Mouse (Mus musculus): ENCODE measurements around the gene Gm10310. TPM values are rescaled to one million over a fixed set of nuclear protein-coding genes. Genes with fewer than 3 reads are reported as not detected.

Gene Gm10310
- 1 to 10 TPM in 1 of 2 experiments, under 1 TPM in 1; 0.16 to 1.0 TPM for polyA plus RNA-seq (2017; shearing (Covaris generic))

DNA sequence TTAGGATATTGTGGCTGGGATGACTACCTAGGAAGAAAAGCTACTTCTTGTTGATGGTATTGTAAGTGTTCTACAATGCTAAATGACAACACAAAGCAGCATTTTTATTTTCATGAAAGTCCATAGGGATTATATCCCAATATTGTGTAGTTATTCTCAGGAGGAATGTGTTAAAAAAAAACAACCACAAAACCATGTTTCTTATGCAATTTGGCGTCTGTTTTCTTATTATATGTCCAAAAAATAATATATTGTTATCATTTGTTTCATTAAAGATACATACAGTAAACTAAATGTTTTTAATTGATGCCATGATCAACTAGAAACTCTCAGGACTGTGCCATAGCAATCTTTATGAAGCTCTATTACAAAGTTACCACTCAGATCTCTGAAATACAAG is at the start of gene Gm10310:
TSS of gene Gm10310 (minus strand) at position 101 of the 400 bp plus-strand sequence.

DNA sequence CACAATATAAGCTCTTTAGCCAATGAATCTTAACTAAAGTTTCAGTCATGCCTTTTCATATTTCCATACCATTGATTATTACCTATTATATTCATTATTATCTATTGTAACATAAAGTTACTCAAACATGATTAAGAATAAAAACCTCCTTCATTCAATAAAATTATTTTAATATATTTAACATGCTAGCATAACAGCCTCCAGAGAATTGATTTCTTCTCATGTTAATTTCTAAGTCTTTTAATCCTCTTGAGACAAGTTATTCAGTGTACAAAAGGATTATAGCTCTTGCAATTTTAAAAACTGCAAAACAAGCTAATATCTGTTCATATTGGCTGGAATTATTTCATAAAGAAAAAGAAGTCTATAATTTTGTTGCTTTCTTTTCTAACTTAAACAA is 45.2 kb upstream of the Gm10310 start, which contains the start of gene Olfr821:
TSS of gene Olfr821 (plus strand) at position 301 of the 400 bp plus-strand sequence.

DNA sequence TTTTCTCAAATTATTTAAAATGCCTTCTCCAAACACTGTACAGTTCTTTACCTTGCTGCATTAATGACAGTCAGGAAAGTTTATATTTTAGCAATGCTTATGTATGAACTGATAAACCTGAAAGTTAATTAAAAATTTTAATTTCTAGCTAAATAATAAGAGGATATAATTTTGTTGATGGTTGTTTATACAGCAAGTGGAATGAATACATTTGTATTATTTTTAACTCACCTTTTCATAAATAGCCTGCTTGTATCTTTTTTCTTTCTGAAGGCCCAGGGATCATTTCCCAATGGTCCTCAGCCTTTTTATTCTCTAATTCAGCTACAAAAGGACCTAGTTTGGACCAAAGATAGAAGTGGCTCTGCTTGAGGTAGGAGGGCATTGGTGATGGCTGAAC is 27.5 kb upstream of the Gm10310 start, which contains the start of gene Olfr820:
TSS of gene Olfr820 (plus strand) at position 301 of the 400 bp plus-strand sequence.

DNA sequence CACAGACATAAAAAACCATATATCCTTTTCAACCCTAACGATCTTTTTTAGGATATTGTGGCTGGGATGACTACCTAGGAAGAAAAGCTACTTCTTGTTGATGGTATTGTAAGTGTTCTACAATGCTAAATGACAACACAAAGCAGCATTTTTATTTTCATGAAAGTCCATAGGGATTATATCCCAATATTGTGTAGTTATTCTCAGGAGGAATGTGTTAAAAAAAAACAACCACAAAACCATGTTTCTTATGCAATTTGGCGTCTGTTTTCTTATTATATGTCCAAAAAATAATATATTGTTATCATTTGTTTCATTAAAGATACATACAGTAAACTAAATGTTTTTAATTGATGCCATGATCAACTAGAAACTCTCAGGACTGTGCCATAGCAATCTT is 8.8 kb downstream of the Gm10310 start, which contains the start of gene Olfr247:
TSS of gene Olfr247 (minus strand) at position 101 of the 400 bp plus-strand sequence.

DNA sequence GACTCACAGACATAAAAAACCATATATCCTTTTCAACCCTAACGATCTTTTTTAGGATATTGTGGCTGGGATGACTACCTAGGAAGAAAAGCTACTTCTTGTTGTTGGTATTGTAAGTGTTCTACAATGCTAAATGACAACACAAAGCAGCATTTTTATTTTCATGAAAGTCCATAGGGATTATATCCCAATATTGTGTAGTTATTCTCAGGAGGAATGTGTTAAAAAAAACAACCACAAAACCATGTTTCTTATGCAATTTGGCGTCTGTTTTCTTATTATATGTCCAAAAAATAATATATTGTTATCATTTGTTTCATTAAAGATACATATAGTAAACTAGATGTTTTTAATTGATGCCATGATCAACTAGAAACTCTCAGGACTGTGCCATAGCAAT is 17.7 kb downstream of the Gm10310 start, which contains the start of gene Olfr819:
TSS of gene Olfr819 (minus strand) at position 101 of the 400 bp plus-strand sequence.

DNA sequence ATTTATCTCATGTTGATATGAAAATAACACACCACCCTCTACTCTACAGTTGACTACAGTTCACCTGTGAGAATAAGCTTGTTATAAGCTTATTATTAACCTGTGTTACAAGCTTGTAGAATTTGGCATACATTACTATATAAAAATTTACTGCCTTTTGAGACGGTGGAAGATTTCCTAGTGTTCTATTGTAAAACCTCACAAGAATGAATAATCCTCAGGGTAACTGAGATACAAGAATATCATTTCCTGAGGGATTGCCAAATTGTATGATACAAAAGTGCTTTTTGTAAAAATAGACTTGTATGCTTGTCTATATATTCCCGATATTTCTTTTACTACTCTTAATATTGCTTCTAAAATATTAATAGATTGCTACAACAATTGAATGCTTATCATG is 35.9 kb downstream of the Gm10310 start, which contains the start of gene Olfr818:
TSS of gene Olfr818 (minus strand) at position 101 of the 400 bp plus-strand sequence.

Other genes with a start within 250 kb of the Gm10310 start
- gene Olfr806, start 243.1 kb downstream of the Gm10310 start, polyA plus RNA-seq (2017; shearing (Covaris generic)) = not detected
- gene Olfr807, start 227.3 kb downstream of the Gm10310 start, polyA plus RNA-seq (2017; shearing (Covaris generic)) = under 1 TPM in 1 of 2 experiments, not detected in 1; 0.82 TPM
- gene Olfr808, start 219.6 kb downstream of the Gm10310 start, polyA plus RNA-seq (2017; shearing (Covaris generic)) = not detected
- under 1 TPM; 0.07 to 0.22 TPM for gene Olfr809, start 210.4 kb downstream of the Gm10310 start, polyA plus RNA-seq (2017; shearing (Covaris generic))
- gene Olfr810, start 190.1 kb downstream of the Gm10310 start, polyA plus RNA-seq (2017; shearing (Covaris generic)) = not detected
- not detected for gene Olfr811, start 180.7 kb downstream of the Gm10310 start, polyA plus RNA-seq (2017; shearing (Covaris generic))
- 1 to 10 TPM in 1 of 2 experiments, under 1 TPM in 1; 0.20 to 1.2 TPM for gene Olfr812, start 139.0 kb downstream of the Gm10310 start, polyA plus RNA-seq (2017; shearing (Covaris generic))
- not detected for gene Olfr813, start 129.7 kb downstream of the Gm10310 start, polyA plus RNA-seq (2017; shearing (Covaris generic))
- gene Olfr814, start 105.2 kb downstream of the Gm10310 start, polyA plus RNA-seq (2017; shearing (Covaris generic)) = under 1 TPM in 1 of 2 experiments, not detected in 1; 0.91 TPM
- gene Olfr815, start 79.2 kb downstream of the Gm10310 start, polyA plus RNA-seq (2017; shearing (Covaris generic)) = 1 to 10 TPM in 1 of 2 experiments, under 1 TPM in 1; 0.18 to 1.8 TPM
- 1 to 10 TPM in 1 of 2 experiments, under 1 TPM in 1; 0.37 to 1.4 TPM for gene Olfr816, start 69.5 kb downstream of the Gm10310 start, polyA plus RNA-seq (2017; shearing (Covaris generic))
- gene Olfr818, start 36.0 kb downstream of the Gm10310 start, polyA plus RNA-seq (2017; shearing (Covaris generic)) = not detected
- not detected for gene Olfr819, start 17.8 kb downstream of the Gm10310 start, polyA plus RNA-seq (2017; shearing (Covaris generic))
- gene Olfr247, start 8.9 kb downstream of the Gm10310 start, polyA plus RNA-seq (2017; shearing (Covaris generic)) = not detected
- gene Olfr820, start 27.6 kb upstream of the Gm10310 start, polyA plus RNA-seq (2017; shearing (Covaris generic)) = not detected
- not detected for gene Olfr821, start 45.3 kb upstream of the Gm10310 start, polyA plus RNA-seq (2017; shearing (Covaris generic))
- gene Olfr822, start 86.1 kb upstream of the Gm10310 start, polyA plus RNA-seq (2017; shearing (Covaris generic)) = 1 to 10 TPM in 1 of 2 experiments, under 1 TPM in 1; 0.07 to 1.0 TPM
- gene Olfr823, start 130.3 kb upstream of the Gm10310 start, polyA plus RNA-seq (2017; shearing (Covaris generic)) = not detected
- under 1 TPM; 0.29 to 0.94 TPM for gene Olfr824, start 144.9 kb upstream of the Gm10310 start, polyA plus RNA-seq (2017; shearing (Covaris generic))
- not detected for gene Olfr825, start 181.7 kb upstream of the Gm10310 start, polyA plus RNA-seq (2017; shearing (Covaris generic))
- gene Olfr826, start 199.1 kb upstream of the Gm10310 start, polyA plus RNA-seq (2017; shearing (Covaris generic)) = under 1 TPM; 0.19 to 0.62 TPM
- gene Olfr827, start 229.3 kb upstream of the Gm10310 start, polyA plus RNA-seq (2017; shearing (Covaris generic)) = not detected

Data from inflammation-experienced regulatory T-cells (primary cell).